Mouse (Mus musculus) midbrain, embryonic 16.5 days (tissue): ENCODE measurements around the gene Iqsec1. TPM values are rescaled to one million over a fixed set of nuclear protein-coding genes. Genes with fewer than 3 reads are reported as not detected.
"Not testable (repeated sequence)": the region's sequence is repeated elsewhere in the genome, so short reads cannot be mapped to it uniquely, and the experiment has no call there.

Source experiments
- ATAC-seq: fragments of 200-750 bp; cut with Nextera tagmentation; 2 replicates; pipeline ENCODE4 v1.8.0; 2017; ENCODE audit warnings: moderate TSS enrichment
- H3K27ac ChIP-seq: fragments of 300-500 bp; sonication (generic); 2 replicates; pipeline ENCODE4 v1.5.1; 2014; ENCODE audit warnings: mild to moderate bottlenecking, low read length, mixed read lengths
- H3K27me3 ChIP-seq: fragments of 300-500 bp; sonication (generic); 2 replicates; pipeline ENCODE4 v1.6.1; 2014; ENCODE audit warnings: low read depth, low read length, mixed read lengths; ENCODE audit not compliant: control insufficient read depth, insufficient read depth
- H3K36me3 ChIP-seq: fragments of 300-500 bp; sonication (generic); 2 replicates; pipeline ENCODE4 v1.6.1; 2014; ENCODE audit warnings: mild to moderate bottlenecking, low read length, moderate library complexity, mixed read lengths; ENCODE audit not compliant: control insufficient read depth, insufficient read depth
- H3K4me1 ChIP-seq: fragments of 300-500 bp; sonication (generic); 2 replicates; pipeline ENCODE4 v1.6.1; 2014; ENCODE audit warnings: mild to moderate bottlenecking, low read length, mixed read lengths; ENCODE audit not compliant: control insufficient read depth, insufficient read depth
- H3K4me2 ChIP-seq: fragments of 300-500 bp; sonication (generic); 2 replicates; pipeline ENCODE4 v1.6.1; 2014; ENCODE audit warnings: mild to moderate bottlenecking, low read length, mixed read lengths
- H3K4me3 ChIP-seq: fragments of 300-500 bp; sonication (generic); 2 replicates; pipeline ENCODE4 v1.5.1; 2014; ENCODE audit warnings: low read depth, mild to moderate bottlenecking, low read length, moderate library complexity, mixed read lengths
- H3K9ac ChIP-seq: fragments of 300-500 bp; sonication (generic); 2 replicates; pipeline ENCODE4 v1.6.1; 2014; ENCODE audit warnings: low read depth, low read length, mixed read lengths
- H3K9me3 ChIP-seq: fragments of 300-500 bp; sonication (generic); replicated peaks from 2 replicates; pipeline ENCODE4 v1.6.1; 2014; ENCODE audit warnings: mild to moderate bottlenecking, low read length, mixed read lengths; ENCODE audit not compliant: control insufficient read depth, poor library complexity, severe bottlenecking
- WGBS: fragments of 180-500 bp; shearing (Covaris S2); extraction: QIAGEN DNeasy Blood & Tissue Kit; methylation state at CpG from one replicate; pipeline ENCODE4 v1.1.7; 2014; 5-methylcytosine and 5-hydroxymethylcytosine counted together
- polyA plus RNA-seq: library from polyadenylated mRNA; unstranded; fragments of >200 nt; fragmentation: Nextera tagmentation; extraction: Ambion mirVana; gene quantifications from 2 replicates; pipeline ENCODE4 v1.2.1, GENCODE M21; 2015

The Iqsec1 gene
- polyA plus RNA-seq, 1 experiment from 2014 or later: 25.6 TPM

- H3K4me2 ChIP-seq, ATAC-seq: not testable (repeated sequence)
Observed at GRCm38 (mm10) chr6:90656344-90656850, 332.1 kb downstream of the Iqsec1 start.

DNA sequence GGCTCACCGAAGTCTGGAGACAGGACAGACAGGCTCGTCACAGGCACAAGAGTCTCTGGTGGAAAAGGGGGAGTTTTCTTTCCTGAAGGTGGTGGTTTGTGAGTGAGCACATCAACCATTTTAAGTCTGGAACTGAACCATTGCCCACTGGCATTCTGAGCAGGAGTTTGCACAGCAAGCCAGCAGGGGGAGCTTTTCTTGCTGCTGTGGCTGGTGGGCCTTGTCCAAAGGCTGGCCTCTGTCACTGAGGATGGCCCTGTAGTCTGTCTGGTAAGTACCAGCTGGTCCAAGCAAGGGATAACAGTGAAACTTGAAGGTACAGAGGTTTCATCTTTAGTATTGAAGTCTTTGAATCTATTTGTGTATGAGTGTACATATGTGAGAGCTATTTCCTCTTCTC lies 334.7 kb downstream of the Iqsec1 start:
- Histone ChIP-seq H3K9ac (no peak overlapping the region), H3K9me3 (no peaks in the 10 kb centered on the region), H3K36me3 (no peaks in the 10 kb centered on the region), H3K4me2 (no peak overlapping the region), H3K27me3 (no peaks in the 10 kb centered on the region), H3K4me1 (no peaks in the 10 kb centered on the region), H3K27ac (no peak overlapping the region), H3K4me3 (no peak overlapping the region)
- 61% methylated on average over 2 of the region's 2 CpGs for WGBS
- no peak for ATAC-seq

More at GRCm38 (mm10) chr6:90656344-90656850, 332.1 kb downstream of the Iqsec1 start:
- not testable (repeated sequence) for H3K27me3 ChIP-seq, H3K9me3 ChIP-seq, H3K4me1 ChIP-seq, H3K27ac ChIP-seq, H3K9ac ChIP-seq, H3K4me3 ChIP-seq, H3K36me3 ChIP-seq
- WGBS: 81% methylated on average over 2 of the region's 2 CpGs

DNA sequence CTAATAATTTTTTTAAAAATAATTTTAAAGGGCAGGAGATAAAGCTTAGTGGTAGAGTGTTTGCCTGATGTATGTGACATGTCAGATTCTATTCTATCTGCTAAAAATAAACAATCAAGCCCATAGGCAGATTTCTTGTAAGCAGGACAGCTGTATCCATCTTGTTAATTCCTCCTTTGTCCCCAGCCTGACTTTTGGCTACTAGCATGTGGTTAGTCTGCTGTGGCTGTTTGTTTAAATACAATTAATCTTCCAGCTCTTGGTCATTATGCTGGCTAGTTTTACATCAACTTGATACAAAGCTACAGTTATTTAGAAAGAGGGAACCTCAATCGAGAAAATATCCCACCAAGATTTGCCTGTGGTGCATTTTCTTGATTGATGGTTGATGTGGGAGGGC lies 337.9 kb downstream of the Iqsec1 start:
- ATAC-seq: no peak
- WGBS: 66% methylated on average over 1 of the region's 1 CpGs
- Histone ChIP-seq H3K27me3 (no peaks in the 10 kb centered on the region), H3K36me3 (no peaks in the 10 kb centered on the region), H3K9ac (no peak overlapping the region), H3K4me2 (no peak overlapping the region), H3K9me3 (no peaks in the 10 kb centered on the region), H3K4me1 (no peaks in the 10 kb centered on the region), H3K4me3 (no peak overlapping the region), H3K27ac (no peak overlapping the region)

DNA sequence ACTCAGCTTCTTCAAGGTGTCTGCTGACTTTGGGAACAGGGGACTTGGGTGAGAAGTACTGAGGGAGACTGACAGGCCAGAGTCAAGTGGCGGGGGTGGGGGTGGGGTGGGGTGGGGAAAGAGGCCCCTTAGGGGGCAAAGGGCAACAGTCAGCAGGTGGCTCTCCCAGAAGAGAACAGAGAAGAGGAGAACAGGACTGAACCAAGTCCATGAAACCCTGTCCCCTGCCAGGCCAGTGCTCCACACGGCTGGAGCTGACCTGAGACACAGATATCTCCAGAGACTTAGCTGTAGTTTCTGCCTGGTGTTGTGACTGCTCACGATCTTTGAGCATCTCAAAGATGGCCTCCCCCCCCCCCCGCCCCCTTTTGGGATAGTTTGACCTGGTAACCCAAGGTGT lies 339.2 kb downstream of the Iqsec1 start:
- H3K9ac ChIP-seq: no peak overlapping the region
- WGBS: 74% methylated on average over 4 of the region's 4 CpGs
- no peaks in the 10 kb centered on the region for H3K36me3 ChIP-seq
- H3K27me3 ChIP-seq: no peaks in the 10 kb centered on the region
- no peak overlapping the region for H3K4me2 ChIP-seq
- H3K4me1 ChIP-seq: no peaks in the 10 kb centered on the region; the same call in 1 of the 2 replicates
- no peak for ATAC-seq
- H3K27ac ChIP-seq: no peak overlapping the region
- H3K9me3 ChIP-seq: no peaks in the 10 kb centered on the region
- no peak overlapping the region for H3K4me3 ChIP-seq

GRCm38 (mm10) chr6:90648391-90648790 lies 340.1 kb downstream of the Iqsec1 start:
- no peak overlapping the region for H3K4me3 ChIP-seq
- H3K27me3 ChIP-seq: no peaks in the 10 kb centered on the region
- no peak overlapping the region for H3K9ac ChIP-seq
- 89% methylated on average over 6 of the region's 6 CpGs for WGBS
- no peaks in the 10 kb centered on the region; the same call in 1 of the 2 replicates for H3K4me1 ChIP-seq
- H3K27ac ChIP-seq: no peak overlapping the region
- ATAC-seq: no peak
- H3K36me3 ChIP-seq: no peaks in the 10 kb centered on the region
- H3K4me2 ChIP-seq: no peak overlapping the region
- no peaks in the 10 kb centered on the region for H3K9me3 ChIP-seq

DNA sequence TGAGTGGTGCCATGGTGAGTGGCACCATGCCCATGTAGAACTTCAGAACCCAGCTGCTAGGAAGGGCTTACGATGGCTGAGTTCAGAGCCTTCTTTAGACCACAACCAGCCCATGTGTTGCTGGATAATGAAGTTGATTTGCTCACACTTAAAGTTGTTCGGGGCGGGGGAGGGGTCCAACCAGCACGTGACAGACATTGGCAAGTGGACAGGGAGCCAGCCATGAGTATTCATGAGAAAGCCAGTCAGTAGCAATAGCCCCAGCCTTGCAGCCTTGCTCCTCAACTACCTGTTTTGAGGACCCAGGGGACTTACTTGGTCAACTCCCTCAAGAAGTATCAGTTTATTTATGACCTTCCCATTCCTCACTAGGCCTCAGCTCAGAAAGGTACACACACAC lies 343.5 kb downstream of the Iqsec1 start:
- ATAC-seq: peak; percentile 21; the same call in 1 of the 2 replicates
- WGBS: 65% methylated on average over 4 of the region's 4 CpGs
- no peak overlapping the region for H3K27ac ChIP-seq

GRCm38 (mm10) chr6:90643057-90643456 lies 345.4 kb downstream of the Iqsec1 start:
- no peaks in the 10 kb centered on the region; the same call in 1 of the 2 replicates for H3K36me3 ChIP-seq
- no peaks in the 10 kb centered on the region for H3K9me3 ChIP-seq
- H3K4me1 ChIP-seq: no peaks in the 10 kb centered on the region; the same call in 1 of the 2 replicates
- H3K4me3 ChIP-seq: no peak overlapping the region
- no peak overlapping the region for H3K4me2 ChIP-seq
- ATAC-seq: no peak
- WGBS: 84% methylated on average over 3 of the region's 3 CpGs
- no peak overlapping the region for H3K27ac ChIP-seq
- H3K9ac ChIP-seq: no peak overlapping the region
- H3K27me3 ChIP-seq: no peaks in the 10 kb centered on the region

More for the DNA sequence above, 343.5 kb downstream of the Iqsec1 start:
- Histone ChIP-seq H3K9ac (no peak overlapping the region), H3K4me2 (no peak overlapping the region), H3K9me3 (no peaks in the 10 kb centered on the region), H3K27me3 (no peaks in the 10 kb centered on the region), H3K4me1 (no peaks in the 10 kb centered on the region; the same call in 1 of the 2 replicates), H3K36me3 (no peaks in the 10 kb centered on the region), H3K4me3 (no peak overlapping the region)

DNA sequence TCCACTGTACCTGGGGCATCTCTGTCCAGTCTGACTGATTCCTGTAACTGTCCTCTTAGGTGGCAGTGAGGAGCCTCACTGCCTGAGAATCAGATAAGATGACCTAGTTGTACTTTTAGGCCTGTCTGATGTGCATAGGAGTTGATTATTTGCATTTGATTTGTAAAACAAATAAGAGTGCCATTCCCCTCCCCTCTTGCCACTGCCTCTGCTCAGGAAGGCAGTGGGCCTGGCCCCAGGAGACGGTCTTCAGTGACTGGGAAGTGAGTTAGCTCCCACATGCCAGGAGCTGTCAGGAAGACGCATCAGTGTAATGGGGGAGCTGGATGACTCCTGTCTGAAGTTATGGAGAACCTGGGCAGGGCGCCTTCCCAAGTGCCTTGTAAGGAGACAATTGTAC lies 352.9 kb downstream of the Iqsec1 start:
- H3K4me3 ChIP-seq: no peak overlapping the region
- no peak overlapping the region for H3K4me2 ChIP-seq
- WGBS: 76% methylated on average over 3 of the region's 3 CpGs
- H3K27me3 ChIP-seq: no peaks in the 10 kb centered on the region
- H3K4me1 ChIP-seq: no peaks in the 10 kb centered on the region
- no peak overlapping the region for H3K27ac ChIP-seq
- no peaks in the 10 kb centered on the region; the same call in 1 of the 2 replicates for H3K36me3 ChIP-seq
- no peaks in the 10 kb centered on the region for H3K9me3 ChIP-seq
- ATAC-seq: no peak
- no peak overlapping the region for H3K9ac ChIP-seq

DNA sequence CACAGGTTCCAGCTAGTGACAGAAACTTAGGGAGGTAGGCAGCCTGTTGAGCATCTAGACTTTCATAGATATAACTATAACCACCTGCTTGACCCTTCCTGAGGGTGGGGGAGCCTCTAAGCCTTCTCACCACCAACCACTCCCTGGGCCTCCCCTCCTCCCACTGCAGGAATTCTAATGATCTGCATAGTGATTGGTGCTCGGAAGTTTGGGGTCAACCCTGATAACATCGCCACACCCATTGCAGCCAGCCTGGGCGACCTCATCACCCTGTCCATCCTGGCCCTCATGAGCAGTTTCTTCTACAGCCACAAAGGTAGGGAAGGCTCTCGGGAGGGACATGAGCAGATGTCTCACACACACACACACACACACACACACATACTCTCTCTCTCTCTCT lies 353.4 kb downstream of the Iqsec1 start:
- Histone ChIP-seq H3K4me1 (no peaks in the 10 kb centered on the region), H3K4me3 (no peak overlapping the region), H3K27me3 (no peaks in the 10 kb centered on the region), H3K36me3 (no peaks in the 10 kb centered on the region; the same call in 1 of the 2 replicates), H3K9me3 (no peaks in the 10 kb centered on the region), H3K27ac (no peak overlapping the region), H3K4me2 (no peak overlapping the region), H3K9ac (no peak overlapping the region)
- 45% methylated on average over 4 of the region's 4 CpGs for WGBS
- no peak for ATAC-seq
